Mouse (Mus musculus): ENCODE results near the gene Tmc2. TPM values are rescaled to one million over a fixed set of nuclear protein-coding genes. Genes with fewer than 3 reads are reported as not detected.

The Tmc2 gene
- total RNA-seq (2014; fragmentation: Nextera tagmentation) (not detected in 2 replicates), total RNA-seq (2017) (not detected in 2 replicates)

DNA sequence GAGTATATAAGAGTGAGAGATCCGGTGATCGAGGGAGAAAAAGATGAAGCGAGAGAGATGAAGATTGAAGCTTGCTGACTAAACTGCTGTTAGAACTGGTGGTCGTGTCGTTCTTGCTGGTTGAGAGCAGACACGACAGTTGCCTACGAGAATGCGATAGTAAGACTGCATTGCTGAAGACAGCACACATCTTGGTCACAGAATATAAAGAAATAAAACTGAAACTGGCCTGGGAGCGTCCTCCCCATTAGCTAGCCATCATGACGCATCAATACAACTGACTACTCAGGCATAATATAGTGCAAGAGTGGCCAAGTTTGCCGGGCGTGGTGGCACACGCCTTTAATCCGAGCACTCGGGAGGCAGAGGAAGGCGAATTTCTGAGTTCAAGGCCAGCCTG is at the start of gene Tmc2:
Tmc2 (plus strand) TSS at position 301 of the 400 bp plus-strand sequence.
- ATAC-seq (replicated peaks; ENCODE audit: low FRiP score, low TSS enrichment, poor library complexity, severe bottlenecking) = no peak

- ATAC-seq (replicated peaks; ENCODE audit: low FRiP score, low TSS enrichment, poor library complexity, severe bottlenecking) = no peak
Measured at GRCm38 (mm10) chr2:130146089-130146668, 48.8 kb upstream of the Tmc2 start.

- no peak for ATAC-seq (replicated peaks; ENCODE audit: low FRiP score, low TSS enrichment, poor library complexity, severe bottlenecking)
Measured at GRCm38 (mm10) chr2:130155171-130155570, 39.8 kb upstream of the Tmc2 start.

DNA sequence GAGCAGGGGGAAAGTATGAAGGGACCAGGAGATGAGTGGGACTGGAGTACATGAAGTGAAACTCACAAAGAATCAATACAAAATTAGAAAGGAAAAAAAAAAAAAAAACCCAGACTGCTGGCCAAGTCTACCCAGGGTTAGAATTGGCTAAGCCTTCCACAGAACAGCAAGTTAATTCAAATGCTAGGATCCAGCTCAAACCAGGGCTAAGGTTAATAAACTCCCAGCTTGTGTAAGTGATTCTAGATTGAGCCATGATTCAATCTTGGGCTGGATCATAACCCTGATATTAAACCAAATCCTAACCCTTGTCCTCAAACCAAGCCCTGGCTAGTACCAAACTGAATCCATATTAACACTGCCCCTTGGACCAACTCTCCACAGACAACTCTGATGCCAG is 39.1 kb upstream of the Tmc2 start:
- no peak for ATAC-seq (replicated peaks; ENCODE audit: low FRiP score, low TSS enrichment, poor library complexity, severe bottlenecking)

GRCm38 (mm10) chr2:130157231-130158087 is 37.5 kb upstream of the Tmc2 start:
- ATAC-seq (replicated peaks; ENCODE audit: low FRiP score, low TSS enrichment, poor library complexity, severe bottlenecking) = no peak

- ATAC-seq (replicated peaks; ENCODE audit: low FRiP score, low TSS enrichment, poor library complexity, severe bottlenecking) = no peak
Measured at GRCm38 (mm10) chr2:130158088-130158437, 36.9 kb upstream of the Tmc2 start.

- no peak for ATAC-seq (replicated peaks; ENCODE audit: low FRiP score, low TSS enrichment, poor library complexity, severe bottlenecking)
Measured at GRCm38 (mm10) chr2:130162701-130163100, 32.3 kb upstream of the Tmc2 start.

DNA sequence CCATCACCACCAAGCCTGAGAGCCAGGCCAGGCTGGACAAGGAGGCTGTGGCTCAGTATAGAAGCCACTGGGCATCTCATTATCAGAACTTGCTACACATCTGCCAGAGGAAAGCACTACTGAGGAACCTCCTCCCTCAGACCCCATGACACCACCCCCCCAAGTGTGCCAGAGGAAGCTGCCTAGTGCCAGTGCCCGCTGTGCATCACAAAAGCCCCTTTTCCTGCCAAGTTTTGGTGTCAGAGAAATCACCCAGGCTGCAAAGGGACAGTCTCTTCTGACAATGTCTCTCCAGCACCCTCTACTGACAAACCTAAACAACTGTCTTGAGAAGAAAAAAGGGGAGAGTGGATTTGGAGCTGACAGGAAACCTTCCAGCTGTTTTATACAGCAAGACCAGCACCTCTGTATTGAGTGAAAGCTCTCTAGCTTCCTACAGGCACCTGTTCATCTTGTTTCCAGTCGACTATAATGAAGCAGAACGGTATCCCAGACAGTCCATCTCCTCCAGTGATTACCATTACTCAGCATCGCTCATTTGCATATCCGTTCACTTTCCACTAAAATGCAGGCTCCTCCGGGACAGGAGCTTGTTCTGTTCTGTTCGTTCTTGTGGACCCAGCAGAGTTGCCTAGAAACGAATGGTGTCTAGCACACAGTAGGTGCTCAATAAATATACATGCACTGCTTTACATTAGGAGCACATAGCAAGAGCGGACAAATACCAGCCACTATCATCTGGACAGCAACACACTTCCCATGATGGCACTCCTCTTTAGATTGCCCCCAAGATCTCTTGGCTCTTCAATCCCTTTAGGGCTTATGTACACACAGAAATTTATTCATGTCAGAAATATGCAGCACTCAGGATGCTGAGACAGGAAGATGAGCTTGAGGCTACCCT is 28.4 kb upstream of the Tmc2 start:
- peak; percentile 61 for ATAC-seq (replicated peaks; ENCODE audit: low FRiP score, low TSS enrichment, poor library complexity, severe bottlenecking)

DNA sequence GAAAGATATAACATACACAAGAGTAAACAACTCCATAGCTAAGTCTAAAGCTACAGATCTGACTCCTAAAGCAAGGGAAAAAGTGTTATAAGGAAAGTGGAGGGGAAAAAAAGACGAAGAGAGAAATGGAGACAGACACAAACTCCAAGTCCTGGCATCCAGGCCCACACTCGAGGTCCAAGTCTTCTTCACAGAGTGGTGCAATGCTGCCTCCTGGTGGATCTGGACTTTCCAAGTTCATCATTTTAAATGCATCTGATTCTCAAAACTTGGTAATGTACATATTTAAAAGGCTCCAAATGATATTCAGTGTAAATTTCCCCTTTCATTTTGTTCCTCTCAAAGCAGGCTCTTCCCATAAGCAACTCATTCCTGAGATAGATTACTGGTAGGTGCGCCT is 27.1 kb upstream of the Tmc2 start:
- ATAC-seq (replicated peaks; ENCODE audit: low FRiP score, low TSS enrichment, poor library complexity, severe bottlenecking) = peak; percentile 38; the same call in 1 of the 2 replicates

GRCm38 (mm10) chr2:130171674-130172073 is 23.3 kb upstream of the Tmc2 start:
- ATAC-seq (replicated peaks; ENCODE audit: low FRiP score, low TSS enrichment, poor library complexity, severe bottlenecking) = no peak

DNA sequence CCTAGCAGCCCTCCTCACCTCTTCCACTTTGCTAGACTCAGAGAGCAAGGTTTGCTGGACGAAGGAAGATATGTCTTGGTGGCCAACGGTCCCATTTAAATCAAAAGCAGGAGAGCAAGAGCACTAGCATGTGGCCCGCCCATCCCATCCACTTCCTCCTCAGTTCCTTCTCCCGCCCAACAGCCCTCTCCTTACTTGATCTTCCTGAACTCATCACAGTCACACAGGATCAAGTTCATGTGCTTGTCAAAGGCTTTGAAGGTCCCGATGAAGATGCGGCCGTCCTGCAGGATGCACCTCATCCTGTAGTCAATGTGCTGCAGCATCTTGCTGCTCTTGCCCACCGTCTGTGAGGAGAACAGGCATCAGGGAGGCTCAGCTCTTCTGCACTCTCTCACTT is 18.2 kb upstream of the Tmc2 start:
- ATAC-seq (replicated peaks; ENCODE audit: low FRiP score, low TSS enrichment, poor library complexity, severe bottlenecking) = no peak

GRCm38 (mm10) chr2:130178381-130178705 is 16.7 kb upstream of the Tmc2 start:
- no peak for ATAC-seq (replicated peaks; ENCODE audit: low FRiP score, low TSS enrichment, poor library complexity, severe bottlenecking)

DNA sequence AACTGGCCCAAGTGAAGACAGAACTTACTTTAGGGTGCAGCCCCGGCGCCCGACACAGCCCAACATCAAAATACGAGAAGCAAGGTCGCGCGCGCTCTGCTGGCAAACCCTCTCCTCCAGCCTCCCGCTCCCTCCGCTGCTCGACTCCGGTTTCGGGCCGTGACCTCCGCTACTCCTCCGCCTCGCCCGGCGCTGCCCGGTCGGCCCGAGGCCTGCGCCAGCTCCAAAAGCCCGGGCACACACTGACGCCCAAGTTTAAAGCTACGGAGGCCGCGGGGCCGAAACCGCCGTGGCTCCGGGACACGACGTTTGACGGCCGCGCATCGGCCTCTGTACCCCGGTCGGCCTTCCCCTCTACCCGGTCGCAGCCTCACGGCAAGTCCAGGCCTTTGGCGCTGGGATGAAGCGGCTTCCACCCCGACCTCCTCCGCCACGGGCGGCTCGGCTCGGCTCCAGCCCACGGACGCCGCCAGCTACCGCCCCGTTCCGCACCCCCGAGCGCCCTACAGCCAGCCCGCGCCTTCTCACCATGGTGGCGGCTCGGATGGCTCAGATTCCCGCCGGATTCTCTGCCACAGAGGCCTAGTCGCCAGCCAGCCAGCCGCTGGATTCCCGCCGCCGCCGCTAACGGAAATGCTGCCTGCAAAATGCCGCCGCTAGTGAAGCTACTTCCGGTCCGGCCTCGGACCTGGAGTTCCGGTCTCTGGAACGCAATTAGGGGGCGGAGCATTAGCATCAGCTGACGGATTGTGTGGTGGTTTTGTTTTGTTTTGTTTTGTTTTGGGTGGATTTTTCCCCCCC is 16.1 kb upstream of the Tmc2 start, which contains the start of gene Snrpb:
Snrpb (minus strand) TSS at position 698 of the 801 bp plus-strand sequence.
- peak; percentile 88 for ATAC-seq (replicated peaks; ENCODE audit: low FRiP score, low TSS enrichment, poor library complexity, severe bottlenecking)

DNA sequence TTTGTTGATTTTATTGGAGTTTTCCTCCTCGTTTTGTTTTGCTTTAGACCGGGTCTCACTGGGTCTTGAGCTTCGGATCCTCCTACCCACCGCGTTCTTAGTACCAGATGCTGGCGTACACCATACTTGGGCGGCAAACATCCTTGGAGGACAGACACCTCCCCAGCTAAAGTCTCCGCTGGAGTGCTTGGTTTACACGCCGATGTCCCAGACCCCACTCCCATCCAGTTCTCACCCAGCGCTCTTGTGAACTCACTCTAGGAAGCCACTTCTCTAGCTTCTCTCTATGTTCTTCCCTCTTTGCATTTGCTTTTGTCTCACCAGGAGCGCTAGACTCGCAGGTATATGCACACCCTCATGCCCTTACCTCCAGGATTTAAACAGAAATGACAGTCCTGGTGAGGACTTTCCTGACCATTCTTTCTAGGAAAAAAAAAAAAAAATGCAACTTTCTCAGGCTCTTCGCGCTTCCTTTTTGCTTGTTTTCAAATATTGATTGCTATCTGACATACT is 15.4 kb upstream of the Tmc2 start:
- peak; percentile 70 for ATAC-seq (replicated peaks; ENCODE audit: low FRiP score, low TSS enrichment, poor library complexity, severe bottlenecking)

GRCm38 (mm10) chr2:130188391-130188790 is 6.6 kb upstream of the Tmc2 start:
- no peak for ATAC-seq (replicated peaks; ENCODE audit: low FRiP score, low TSS enrichment, poor library complexity, severe bottlenecking)

DNA sequence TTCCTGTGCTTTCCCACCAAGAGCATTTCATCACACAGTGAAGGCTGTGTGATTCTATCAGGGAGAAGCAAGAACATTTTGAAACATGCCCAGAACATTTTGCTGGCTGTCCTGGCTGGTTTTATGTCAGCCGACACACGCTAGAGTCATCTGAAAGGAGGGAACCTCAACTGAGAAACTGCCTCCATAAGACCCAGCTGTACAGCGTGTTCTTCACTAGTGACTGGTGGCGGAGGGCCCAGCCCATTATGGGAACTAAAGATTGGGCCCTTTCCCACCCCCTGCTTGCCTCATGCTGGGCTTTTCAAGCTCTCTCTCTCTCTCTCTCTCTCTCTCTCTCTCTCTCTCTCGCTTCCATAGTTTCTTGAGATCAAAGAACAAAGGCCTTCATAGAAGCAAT is 6.0 kb downstream of the Tmc2 start:
- no peak for ATAC-seq (replicated peaks; ENCODE audit: low FRiP score, low TSS enrichment, poor library complexity, severe bottlenecking)

GRCm38 (mm10) chr2:130207376-130207775 is 12.4 kb downstream of the Tmc2 start:
- ATAC-seq (replicated peaks; ENCODE audit: low FRiP score, low TSS enrichment, poor library complexity, severe bottlenecking) = no peak

DNA sequence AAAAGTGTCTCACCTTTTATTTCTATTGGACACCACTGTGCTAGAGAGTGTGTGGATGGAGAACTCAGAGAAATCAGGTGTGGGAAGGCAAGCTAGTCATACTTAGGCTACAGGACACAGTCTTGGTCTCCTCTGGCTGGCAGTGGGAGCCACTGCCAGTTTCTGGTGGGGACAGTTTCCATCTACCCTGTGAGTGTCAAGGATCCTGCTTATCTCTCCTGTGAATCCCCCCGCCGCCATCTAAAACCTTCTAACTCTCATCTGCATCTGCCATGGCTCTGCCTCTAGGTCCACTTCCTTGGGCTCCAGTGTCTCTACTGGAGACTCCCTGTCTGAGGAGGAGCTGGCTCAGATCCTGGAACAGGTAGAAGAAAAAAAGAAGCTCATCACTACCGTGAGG is 13.0 kb downstream of the Tmc2 start:
- no peak for ATAC-seq (replicated peaks; ENCODE audit: low FRiP score, low TSS enrichment, poor library complexity, severe bottlenecking)

DNA sequence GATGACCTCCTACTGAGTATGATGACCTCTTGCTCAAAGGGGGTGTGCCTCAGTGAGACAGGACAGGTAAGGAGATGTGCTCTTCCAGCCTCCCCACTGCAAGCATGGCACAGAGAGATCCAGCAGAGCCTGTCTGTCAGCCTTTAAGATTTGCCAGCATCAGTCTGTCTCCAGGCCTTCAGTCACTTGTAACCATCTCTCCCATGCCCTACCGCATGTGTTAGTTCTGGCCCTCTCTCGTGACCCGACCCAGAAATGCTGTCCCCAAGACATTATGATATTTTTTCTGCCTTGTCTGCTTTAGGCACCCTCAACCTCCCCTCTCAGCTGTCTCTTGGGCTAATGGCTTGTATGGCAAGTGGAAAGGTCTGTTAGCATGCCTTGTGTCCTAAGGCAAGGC is 14.6 kb downstream of the Tmc2 start:
- ATAC-seq (replicated peaks; ENCODE audit: low FRiP score, low TSS enrichment, poor library complexity, severe bottlenecking) = no peak

All from megakaryocyte-erythroid progenitor cell, adult 5-6 weeks (primary cell).